ENCODE assay signal across 1 mouse cellular context in the genomic region with DNA sequence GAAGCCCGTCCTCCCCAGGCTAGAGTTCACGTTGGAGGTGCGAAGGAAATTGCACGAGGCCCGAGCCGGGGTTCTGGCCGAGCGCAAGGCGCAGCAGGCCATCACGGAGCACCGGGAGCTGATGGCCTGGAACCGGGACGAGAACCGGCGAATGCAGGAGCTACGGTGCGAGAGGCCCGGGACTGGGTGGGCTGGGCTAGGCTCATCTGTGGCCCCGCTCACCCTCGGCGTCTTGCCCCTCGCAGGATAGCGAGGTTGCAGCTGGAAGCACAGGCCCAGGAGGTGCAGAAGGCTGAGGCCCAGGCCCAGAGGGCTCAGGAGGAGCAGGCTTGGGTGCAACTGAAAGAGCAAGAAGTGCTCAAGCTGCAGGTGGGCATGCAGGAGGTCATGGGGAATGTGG.
TF ChIP-seq lines count a peak whose summit lies in the region.

No protein-coding gene starts in this region.

TF ChIP-seq in MEL, 35 proteins besides CTCF, POLR2A, EP300 and RAD21 (continued from another document):
- TF ChIP-seq JUND (IDR thresholded peaks at IDR 0.05; ENCODE audit: low read depth, low read length) (no peak), MXI1 (IDR thresholded peaks at IDR 0.05; ENCODE audit: low read depth, low read length) (no peak)
